Mouse (Mus musculus) C2C12 (cell line): ENCODE measurements around the gene Atrnl1. TPM values are rescaled to one million over a fixed set of nuclear protein-coding genes. Genes with fewer than 3 reads are reported as not detected.

Experiments
- H3K27me3 ChIP-seq: one replicate; pipeline ENCODE4 v1.6.1; 2011; ENCODE audit not compliant: control insufficient read depth, insufficient read depth, insufficient read length
- H3K36me3 ChIP-seq: one replicate; pipeline ENCODE4 v1.6.1; 2011; ENCODE audit not compliant: control insufficient read depth, insufficient read depth
- H3K4me3 ChIP-seq: one replicate; pipeline ENCODE4 v1.5.1; 2011; ENCODE audit warnings: mild to moderate bottlenecking, control low read depth; ENCODE audit not compliant: poor library complexity, insufficient read depth, severe bottlenecking
- H3K79me2 ChIP-seq: one replicate; pipeline ENCODE4 v1.6.1; 2011; ENCODE audit not compliant: control insufficient read depth, insufficient read depth
- H3K79me3 ChIP-seq: one replicate; pipeline ENCODE4 v1.6.1; 2011; ENCODE audit warnings: low read depth, control low read depth
- H3ac ChIP-seq: one replicate; pipeline ENCODE3; 2011; ENCODE audit warnings: low read depth; ENCODE audit not compliant: control insufficient read depth, insufficient read length
- CEBPB ChIP-seq: IDR thresholded peaks from one replicate; pipeline ENCODE4 v1.6.1; 2011; ENCODE audit warnings: low read depth, mild to moderate bottlenecking, control low read depth, moderate library complexity
- CTCF ChIP-seq: IDR thresholded peaks from one replicate; pipeline ENCODE4 v1.5.1; 2011; ENCODE audit not compliant: control insufficient read depth, insufficient read depth, insufficient read length
- FOSL1 ChIP-seq: IDR thresholded peaks from one replicate; pipeline ENCODE4 v1.8.0; 2011; ENCODE audit warnings: mild to moderate bottlenecking, low read length; ENCODE audit not compliant: poor library complexity, insufficient read depth, severe bottlenecking
- MAX ChIP-seq: IDR thresholded peaks from one replicate; pipeline ENCODE4 v1.6.1; 2011; ENCODE audit warnings: mild to moderate bottlenecking, control low read depth
- MYOD1 ChIP-seq: IDR thresholded peaks from one replicate; pipeline ENCODE4 v1.6.1; 2011; ENCODE audit warnings: low read depth; ENCODE audit not compliant: control insufficient read depth, insufficient read length
- MYOG ChIP-seq: IDR thresholded peaks from one replicate; pipeline ENCODE4 v1.6.1; 2011; ENCODE audit not compliant: control insufficient read depth, insufficient read length; ENCODE audit errors: extremely low read depth
- USF1 ChIP-seq: IDR thresholded peaks from one replicate; pipeline ENCODE4 v1.6.1; 2011; ENCODE audit warnings: low read depth, mild to moderate bottlenecking, control low read depth, moderate library complexity
- polyA plus RNA-seq: library from polyadenylated mRNA; unstranded; fragments of >200 nt; fragmentation: generic; extraction: Trizol; gene quantifications from one replicate; pipeline ENCODE4 v1.2.1, GENCODE M21; 2012; ENCODE audit warnings: missing spikeins

The Atrnl1 gene
- polyA plus RNA-seq, 1 experiment: 3.3 TPM

- Histone ChIP-seq H3K27me3 (no peaks in the 10 kb centered on the region), H3K4me3 (no peak overlapping the region), H3K79me3 (no peaks in the 10 kb centered on the region), H3K36me3 (no peaks in the 10 kb centered on the region), H3K79me2 (no peaks in the 10 kb centered on the region), H3ac (no peak overlapping the region)
- TF ChIP-seq MYOD1 (no peak), FOSL1 (no peak), MAX (no peak), CTCF (no peak), CEBPB (no peak), MYOG (no peak)
Observed at GRCm38 (mm10) chr19:57943308-57943707, 332.5 kb downstream of the Atrnl1 start.

DNA sequence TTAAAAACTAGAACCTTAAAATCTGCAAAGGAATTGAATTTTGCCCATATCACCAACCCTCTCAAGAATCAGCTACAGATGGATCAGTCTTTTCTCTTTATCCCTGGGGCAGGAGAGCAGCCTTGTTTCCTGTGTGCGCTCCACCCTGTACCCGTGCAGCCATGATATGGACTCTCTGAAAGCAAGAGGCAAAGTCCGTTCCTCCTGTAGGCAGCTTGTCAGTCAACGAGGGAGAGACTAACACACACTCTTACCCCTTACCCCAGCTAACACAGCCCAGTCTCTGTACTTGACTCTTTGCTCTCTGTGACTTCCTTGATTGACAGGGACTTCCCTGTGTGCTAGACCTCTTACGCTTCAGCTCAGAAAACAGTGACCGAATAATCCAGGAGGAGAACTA, 333.8 kb downstream of the Atrnl1 start:
- H3K36me3 ChIP-seq: no peaks in the 10 kb centered on the region
- H3K79me2 ChIP-seq: no peaks in the 10 kb centered on the region
- H3ac ChIP-seq: no peak overlapping the region
- H3K79me3 ChIP-seq: no peaks in the 10 kb centered on the region
- no peaks in the 10 kb centered on the region for H3K27me3 ChIP-seq
- H3K4me3 ChIP-seq: no peak overlapping the region
- TF ChIP-seq CTCF (no peak), FOSL1 (no peak), MAX (no peak), CEBPB (no peak), MYOD1 (no peak), USF1 (no peak), MYOG (no peak)

DNA sequence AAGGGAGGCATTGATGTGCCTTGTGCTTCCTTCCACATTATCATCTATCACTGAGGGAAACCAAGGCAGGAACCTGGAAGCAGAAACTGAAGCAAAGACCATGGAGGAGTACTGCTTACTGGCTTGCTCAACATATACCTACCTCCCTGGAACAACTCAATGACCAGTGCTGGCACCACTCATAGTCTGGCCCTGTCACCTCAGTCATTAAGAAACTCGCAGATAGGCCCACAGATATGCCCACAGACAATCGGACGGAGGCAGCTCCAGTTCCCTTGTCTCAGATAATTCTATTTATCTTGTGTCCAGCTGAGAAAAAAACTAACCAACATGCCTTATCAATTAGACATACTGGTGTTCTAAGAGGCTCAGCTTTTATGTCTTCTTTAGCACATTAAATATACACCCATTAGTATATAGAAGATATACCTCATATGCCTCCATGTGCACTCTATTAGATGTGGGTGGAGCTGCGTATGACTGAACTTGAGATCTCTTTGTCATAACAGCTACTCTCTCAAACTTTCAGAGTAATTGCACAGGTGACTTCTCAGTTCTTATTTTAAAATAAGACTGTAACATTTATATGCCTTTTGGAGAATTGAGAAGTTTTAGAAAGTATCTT, 334.9 kb downstream of the Atrnl1 start:
- Histone ChIP-seq H3ac (no peak overlapping the region), H3K79me2 (no peaks in the 10 kb centered on the region), H3K4me3 (no peak overlapping the region), H3K27me3 (no peaks in the 10 kb centered on the region), H3K36me3 (no peaks in the 10 kb centered on the region), H3K79me3 (no peaks in the 10 kb centered on the region)
- TF ChIP-seq MAX: no peak
- no peak for TF ChIP-seq MYOD1
- TF ChIP-seq CEBPB: no peak
- no peak for TF ChIP-seq MYOG

DNA sequence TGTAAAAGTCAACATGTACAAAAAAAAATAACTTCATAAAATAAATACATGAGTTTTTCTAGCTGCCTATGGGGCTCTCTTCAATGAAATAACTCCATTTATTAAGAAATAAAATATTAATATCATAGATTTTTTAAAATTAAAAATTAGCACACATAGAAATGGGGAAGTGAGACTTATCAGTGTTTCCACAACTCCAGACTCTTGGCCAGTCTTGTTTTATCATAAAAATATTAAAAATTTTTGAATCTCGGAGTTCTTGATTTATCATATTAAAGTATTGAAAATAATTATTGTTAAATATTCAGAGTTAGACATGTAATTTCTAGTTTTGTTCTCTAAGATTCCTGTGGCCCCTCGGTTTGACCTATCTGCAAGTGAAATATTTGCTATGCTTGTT, 337.7 kb downstream of the Atrnl1 start:
- H3K27me3 ChIP-seq: no peaks in the 10 kb centered on the region
- TF ChIP-seq USF1: no peak
- TF ChIP-seq MYOG: no peak
- TF ChIP-seq FOSL1: no peak
- no peak for TF ChIP-seq CEBPB
- TF ChIP-seq MAX: no peak
- no peak for TF ChIP-seq MYOD1
- no peak for TF ChIP-seq CTCF
- no peak overlapping the region for H3K4me3 ChIP-seq
- H3K79me3 ChIP-seq: no peaks in the 10 kb centered on the region
- no peaks in the 10 kb centered on the region for H3K79me2 ChIP-seq
- H3K36me3 ChIP-seq: no peaks in the 10 kb centered on the region
- H3ac ChIP-seq: no peak overlapping the region

GRCm38 (mm10) chr19:57949260-57949917, 338.6 kb downstream of the Atrnl1 start:
- H3K79me2 ChIP-seq: no peaks in the 10 kb centered on the region
- no peak overlapping the region for H3ac ChIP-seq
- H3K27me3 ChIP-seq: no peaks in the 10 kb centered on the region
- no peaks in the 10 kb centered on the region for H3K36me3 ChIP-seq
- H3K79me3 ChIP-seq: no peaks in the 10 kb centered on the region
- H3K4me3 ChIP-seq: no peak overlapping the region
- TF ChIP-seq CEBPB (no peak), MAX (no peak), USF1 (no peak), CTCF (no peak), FOSL1 (no peak), MYOG (no peak), MYOD1 (no peak)

DNA sequence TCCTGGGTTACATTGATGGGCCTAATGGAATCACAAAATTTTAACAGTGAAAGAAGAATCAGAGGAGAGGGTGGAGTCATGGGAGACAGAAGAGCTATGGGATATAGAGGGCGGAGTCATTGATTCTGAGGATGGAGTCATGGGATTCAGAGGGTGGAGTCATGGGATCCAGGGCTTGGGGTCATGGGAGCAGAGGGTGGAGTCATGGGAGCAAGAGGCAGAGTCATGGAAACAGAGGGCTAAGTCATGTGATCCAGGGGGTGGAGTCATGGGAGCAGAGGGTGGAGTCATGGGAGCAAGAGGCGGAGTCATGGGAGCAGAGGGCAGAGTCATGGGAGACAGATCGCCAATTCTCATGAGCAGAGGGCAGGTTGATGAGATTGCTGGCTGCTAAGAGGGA, 343.3 kb downstream of the Atrnl1 start:
- Histone ChIP-seq H3K4me3 (no peak overlapping the region), H3K79me3 (no peaks in the 10 kb centered on the region), H3ac (no peak overlapping the region), H3K79me2 (no peaks in the 10 kb centered on the region), H3K36me3 (no peaks in the 10 kb centered on the region), H3K27me3 (no peaks in the 10 kb centered on the region)
- TF ChIP-seq MYOD1 (no peak), FOSL1 (no peak), MYOG (no peak), MAX (no peak), CTCF (no peak), USF1 (no peak), CEBPB (no peak)
